Mouse (Mus musculus): ENCODE measurements around the gene Alox12e.
"Not testable (repeated sequence)": the region's sequence is repeated elsewhere in the genome, so short reads cannot be mapped to it uniquely, and the experiment has no call there.

Alox12e gene

DNA sequence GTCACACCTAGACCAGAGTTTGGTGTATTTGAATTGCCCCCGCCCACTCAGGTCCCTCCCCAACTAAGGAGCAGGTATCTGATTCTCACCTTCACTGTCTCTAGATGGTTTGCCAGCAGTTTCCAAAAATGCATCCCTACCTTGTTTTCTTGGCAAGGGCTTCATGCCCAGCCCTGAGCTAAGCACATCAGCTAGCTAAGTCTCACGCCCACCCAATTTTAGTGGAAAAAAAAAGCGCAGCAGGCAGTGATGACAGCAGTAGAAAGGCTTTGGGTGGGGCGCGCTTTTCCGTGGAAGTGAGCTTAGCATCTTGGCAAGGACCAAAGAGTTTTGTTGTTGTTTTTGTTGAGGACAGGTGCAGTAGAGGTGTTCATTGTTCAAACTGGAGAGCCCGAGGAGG, at the start of gene Alox12e:
TSS of gene Alox12e (minus strand) at position 101 of the 400 bp plus-strand sequence.
- no peak for DNase-seq

DNA sequence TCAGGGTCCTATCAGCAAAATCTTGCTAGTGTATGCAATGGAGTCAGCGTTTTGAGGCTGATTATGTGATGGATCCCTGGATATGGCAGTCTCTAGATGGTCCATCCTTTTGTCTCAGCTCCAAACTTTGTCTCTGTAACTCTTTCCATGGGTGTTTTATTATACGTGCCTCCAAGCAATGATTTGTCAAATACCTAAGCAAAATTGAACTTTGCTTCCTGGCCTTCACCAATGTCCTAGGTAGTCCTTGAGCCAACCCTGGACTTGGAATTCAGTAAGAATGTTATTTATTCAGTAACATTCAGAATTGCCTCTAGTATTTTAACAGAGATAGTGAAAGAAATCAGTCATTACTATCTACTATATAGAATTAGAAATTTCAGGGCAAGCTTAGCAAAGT, 46.2 kb upstream of the Alox12e start:
- not testable (repeated sequence) for DNase-seq

DNA sequence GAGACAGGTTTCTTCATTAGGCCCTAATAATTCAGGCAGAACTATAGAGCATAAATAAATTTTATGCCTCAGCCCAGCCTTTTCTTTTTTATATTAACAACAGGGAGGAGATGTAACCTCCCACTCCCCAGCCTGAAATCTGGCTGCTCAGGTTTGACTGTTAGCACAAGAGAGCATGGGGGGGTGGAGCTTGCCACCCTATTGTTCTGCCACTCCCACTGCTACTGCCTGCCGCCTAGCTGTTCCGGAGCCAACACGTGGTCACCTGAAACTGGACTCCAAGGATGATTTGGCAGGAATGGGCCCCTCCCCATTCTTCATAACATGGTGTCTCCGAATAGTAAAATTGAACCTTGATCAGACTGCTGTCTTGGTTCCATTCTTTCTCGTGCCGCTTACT, 45.3 kb upstream of the Alox12e start:
- not testable (repeated sequence) for DNase-seq

DNA sequence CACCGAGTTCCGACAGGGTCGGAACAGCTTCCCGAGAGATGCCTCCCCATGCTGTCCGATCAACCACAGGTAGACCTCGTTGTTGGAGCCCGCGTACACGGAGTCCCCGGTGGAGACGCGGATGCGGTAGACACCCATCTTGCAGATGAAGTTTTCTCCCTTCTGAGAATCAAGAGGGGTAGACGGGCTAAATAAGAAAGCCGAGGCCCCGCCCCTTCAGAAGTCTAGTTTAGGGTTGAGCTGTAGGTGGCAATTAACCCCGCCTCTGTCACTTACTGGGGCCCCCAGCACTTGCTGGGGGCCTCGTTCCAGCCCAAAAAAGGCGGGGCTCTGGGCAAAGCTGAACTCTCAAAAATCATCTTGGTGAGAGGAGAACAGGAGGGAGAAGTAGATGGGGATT, 29.4 kb upstream of the Alox12e start, which contains the start of gene Alox15:
TSS of gene Alox15 (minus strand) at position 164 of the 400 bp plus-strand sequence.
- DNase-seq = no peak

DNA sequence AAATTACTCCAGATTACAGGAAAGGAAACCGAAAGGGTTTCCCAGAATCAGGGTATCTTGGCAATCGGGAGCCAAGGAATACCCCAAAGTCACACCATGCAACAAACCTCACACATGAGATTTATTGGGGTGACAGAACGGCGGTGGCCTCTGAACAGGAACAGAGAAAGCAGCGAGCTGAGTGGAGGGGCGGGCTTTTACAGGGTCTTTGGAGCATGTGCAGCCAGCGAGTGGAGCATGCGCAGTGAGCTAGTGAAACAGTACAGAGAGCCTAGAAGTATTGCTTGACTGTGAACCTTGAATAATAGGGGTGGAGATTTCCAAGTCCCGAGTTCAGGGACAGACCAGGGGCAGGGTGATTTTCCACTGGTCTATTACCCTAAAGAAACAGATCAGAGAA, 26.2 kb upstream of the Alox12e start:
- DNase-seq = no peak

DNA sequence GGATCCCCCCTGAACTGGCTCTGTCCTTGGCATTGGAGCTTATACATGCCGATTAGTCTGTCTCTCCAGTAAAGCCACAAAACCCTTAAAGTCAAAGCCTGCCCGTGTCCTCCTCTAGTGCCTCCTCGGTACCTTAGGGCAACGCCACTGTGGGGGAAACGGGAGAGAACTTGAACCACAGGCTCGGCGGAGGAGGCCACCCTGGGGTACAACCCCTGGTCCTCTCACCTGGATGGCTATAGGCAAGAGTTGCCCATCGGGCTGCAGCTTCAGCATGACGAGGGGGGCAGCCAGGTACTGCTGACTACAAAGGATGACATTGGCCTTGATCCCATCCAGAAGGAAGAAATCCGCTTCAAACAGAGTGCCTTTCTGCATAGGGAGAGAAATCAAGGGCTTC, 25.4 kb upstream of the Alox12e start:
- DNase-seq = no peak

DNA sequence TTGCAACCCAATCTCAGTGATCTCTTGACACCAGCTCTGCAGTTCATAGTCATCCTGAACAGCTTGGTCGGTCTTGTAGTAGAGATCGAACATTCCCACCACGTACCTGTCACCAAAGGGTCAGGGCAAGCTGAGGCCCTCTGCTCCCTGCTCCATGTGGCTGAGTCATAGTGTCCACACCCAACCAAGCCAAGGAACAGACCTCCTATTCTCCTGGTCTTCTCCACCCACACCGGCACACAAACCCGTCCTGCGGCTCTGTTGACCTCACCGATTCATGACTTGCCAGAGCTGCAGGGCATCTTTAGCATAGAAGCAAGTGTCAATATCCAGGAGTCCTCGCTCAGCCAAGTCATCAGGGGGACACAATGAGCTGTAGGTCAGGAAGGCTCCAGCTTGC, 23.1 kb upstream of the Alox12e start:
- no peak for DNase-seq

DNA sequence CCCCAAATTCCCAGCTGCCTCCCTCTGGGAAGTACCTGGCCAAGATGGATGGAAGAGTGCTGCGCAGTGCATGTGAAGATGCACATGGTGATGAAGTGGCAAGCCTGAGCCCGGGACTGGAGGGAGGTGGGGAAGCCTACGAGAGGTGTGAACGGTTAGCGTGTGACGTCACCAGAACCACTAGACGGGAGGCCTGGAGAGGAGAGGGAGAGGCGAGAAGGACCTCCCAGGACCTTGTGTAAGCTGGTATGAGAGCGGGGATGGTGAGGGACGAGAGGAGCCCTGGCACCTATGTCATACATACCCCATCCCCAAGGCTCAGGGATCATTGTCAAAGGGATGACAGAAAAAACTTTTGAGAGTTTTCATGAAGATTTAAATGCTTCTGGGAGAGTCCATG, 22.6 kb upstream of the Alox12e start:
- DNase-seq = no peak

DNA sequence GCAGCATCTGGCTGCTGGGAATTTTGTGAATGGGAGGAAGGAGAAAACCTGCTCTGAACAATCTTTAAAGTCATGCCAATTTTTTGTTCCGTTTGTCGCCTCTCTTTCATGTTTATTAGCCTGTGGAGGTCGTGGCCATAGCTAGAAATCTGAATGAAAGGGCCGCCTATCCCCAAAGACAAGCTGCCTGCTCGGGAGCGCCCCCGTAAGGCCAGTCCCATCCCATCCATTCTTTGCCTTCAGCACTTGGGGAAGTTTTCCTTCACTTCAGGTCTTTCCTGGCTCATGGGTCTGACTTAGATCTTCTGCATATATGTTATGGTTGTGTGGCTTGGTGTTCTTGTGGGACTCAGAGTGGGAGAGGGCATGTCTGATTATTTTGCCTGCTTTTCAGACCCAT, 17.1 kb upstream of the Alox12e start:
- no peak for DNase-seq

DNA sequence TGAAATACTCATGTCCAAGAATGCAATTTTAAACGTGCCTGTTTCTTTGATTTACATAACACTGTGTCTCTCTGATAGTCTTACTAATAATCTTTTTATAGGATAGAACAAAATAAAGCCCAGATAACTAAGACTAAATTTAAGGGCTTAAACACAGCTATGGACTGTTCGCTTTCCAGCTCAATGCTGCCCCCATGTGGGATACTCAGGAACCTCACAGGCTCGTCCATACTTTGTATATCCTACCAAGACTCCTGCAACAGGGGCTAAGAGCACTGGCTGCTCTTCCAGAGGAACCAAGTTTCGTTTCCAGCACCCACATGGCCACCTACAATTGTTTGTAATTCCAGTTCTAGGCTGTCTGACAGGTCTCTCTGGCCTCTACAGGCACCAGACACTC, 12.0 kb upstream of the Alox12e start:
- peak; percentile 5 for DNase-seq

DNA sequence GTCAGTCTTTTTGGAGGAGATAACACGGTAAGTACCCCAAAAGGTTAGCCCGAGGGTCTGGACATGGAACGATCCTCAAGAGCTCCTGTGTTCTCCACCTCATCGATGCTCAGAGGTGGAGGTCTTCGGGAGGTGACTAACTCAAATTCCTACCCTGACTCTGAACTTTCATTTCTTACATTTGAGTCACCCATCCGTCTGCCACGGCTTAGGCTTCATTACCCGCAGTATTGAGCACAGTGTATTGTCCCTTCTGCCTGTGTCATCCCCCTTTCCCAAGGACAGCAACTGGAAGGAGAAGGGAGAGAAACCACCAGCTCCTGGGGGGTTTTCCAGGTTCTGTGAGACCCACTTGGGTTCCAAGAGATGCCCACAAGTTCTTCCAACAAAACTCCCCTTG, 2.3 kb upstream of the Alox12e start:
- DNase-seq = no peak

DNA sequence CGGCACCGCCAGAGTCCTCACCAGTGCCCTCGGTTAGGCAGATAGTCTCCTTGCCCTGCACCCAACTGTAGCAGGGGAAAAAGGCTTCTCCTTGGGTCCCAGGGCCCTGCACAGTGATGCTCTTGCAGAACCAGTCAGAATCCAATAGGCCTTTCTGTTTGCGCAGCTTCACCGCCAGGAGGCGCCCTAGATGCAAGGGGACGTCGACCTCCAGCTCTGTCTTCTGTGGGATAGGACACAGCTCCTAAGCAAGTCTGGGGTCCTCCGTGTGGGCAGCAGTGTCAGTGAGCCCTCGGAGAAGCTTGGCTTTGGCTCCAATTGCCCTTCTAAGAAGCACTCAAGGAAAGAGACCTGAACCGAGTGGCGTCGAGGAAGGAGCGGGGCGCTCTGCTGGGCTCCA, 764 bp downstream of the Alox12e start:
- DNase-seq = no peak

DNA sequence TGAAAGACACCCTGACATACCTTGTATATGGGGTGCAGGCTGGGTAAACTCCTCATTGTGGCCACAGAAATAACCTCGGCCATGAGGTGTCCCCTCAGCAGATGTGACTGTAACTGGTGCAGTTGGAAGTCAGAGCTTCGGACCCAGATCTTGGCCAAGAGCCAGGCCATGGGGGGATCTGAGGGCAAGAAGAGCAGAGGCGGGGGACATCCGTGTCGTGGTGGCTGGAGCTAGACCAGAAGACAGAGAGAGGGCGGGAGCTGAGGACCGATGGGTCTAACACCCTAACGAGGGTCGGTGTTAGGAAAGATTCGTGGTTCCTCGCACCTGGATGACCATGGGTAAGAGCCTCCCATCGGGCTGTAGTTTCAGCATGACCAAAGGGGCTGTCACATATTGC, 2.8 kb downstream of the Alox12e start:
- DNase-seq = no peak

DNA sequence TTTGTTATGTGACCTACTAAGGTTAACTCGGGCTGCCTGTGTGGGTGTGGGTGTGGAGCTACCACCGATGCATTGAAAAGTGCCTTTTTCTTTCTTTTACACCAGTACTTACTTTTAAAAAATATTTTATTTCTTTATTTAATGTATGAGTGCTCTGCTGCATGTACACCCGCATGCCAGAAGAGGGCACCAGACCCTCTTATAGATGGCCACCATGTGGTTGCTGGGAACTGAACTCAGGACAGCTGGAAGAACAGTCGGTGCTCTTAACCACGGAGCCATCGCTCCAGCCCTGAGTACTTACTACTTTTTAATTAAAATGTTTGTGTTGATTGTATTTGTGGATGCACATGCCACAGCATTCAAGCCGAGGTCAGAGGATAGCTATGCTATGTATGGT, 8.6 kb downstream of the Alox12e start:
- DNase-seq = no peak

DNA sequence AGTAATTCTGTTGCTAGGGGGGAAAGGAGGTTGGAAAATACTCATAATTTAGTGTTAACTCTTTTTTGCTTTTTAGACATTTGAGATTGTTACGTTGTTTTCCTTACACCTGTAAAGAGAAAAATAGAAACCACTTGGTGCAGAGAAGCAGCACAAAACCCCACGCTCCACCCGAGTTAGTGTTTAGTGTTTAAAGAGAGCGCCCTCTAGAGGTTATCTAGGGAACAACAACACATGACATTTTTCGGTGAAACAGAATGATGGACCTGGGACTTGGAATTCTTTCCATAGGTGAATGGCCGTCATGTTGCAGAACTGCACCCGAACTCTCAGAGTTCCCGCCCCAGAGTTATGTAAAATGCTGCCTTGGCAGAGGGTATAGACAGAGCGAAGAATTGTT, 13.1 kb downstream of the Alox12e start:
- DNase-seq = peak; percentile 48

DNA sequence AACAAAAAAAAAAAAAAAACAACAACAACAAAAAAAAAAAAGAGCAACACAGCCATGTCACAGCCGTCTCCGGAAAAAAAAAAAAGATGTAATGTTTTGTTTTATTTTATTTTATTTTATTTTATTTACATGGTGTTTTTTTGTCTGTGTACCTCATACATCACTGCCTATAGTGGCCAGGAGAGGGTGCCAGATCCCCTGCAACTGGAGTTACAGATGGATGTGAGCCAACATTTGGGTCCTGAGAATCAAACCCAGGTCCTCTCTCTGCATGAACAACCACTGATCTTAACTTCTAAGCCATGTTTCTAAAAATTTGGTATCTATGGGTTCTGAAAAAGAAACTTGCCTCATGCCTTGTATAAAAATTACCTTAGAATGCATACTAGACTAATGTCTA, 14.1 kb downstream of the Alox12e start:
- no peak for DNase-seq

DNA sequence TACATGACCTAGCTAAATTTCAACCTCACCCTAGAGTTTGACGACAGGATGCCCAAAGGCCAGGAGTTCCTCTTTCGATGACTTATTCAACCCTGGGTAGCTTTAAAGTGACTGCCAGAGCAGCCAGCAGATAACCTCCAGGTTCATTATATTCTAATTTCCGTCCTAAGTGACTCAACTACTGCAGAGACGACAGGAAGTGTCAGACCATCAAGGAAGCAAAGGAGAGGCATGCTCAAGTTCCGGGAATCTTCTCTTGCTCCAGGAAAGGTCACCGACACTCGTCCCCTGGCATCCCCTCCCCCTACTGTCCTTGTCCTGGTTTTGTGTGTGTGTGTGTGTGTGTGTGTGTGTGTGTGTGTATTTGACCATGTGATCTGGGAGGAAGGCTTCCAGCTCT, 16.3 kb downstream of the Alox12e start:
- DNase-seq = no peak

DNA sequence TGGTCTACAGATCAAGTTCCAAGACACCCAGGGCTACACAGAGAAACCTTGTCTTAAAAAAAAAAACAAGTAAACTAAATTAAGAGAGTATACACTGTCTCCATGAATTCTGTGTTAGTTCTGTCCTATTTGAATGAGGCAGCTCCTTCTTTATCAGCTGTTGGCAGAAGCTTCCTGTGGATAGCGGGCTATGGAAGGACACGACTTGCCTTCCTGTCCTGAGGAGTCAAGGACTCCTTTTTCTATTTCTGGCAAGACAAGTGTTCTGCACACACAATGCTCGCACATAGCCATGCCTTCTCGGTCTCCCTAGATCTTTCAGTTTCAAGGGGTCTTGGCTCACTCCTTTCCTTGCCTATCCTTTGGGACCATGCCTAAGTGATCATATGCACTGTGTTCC, 20.1 kb downstream of the Alox12e start:
- no peak for DNase-seq

DNA sequence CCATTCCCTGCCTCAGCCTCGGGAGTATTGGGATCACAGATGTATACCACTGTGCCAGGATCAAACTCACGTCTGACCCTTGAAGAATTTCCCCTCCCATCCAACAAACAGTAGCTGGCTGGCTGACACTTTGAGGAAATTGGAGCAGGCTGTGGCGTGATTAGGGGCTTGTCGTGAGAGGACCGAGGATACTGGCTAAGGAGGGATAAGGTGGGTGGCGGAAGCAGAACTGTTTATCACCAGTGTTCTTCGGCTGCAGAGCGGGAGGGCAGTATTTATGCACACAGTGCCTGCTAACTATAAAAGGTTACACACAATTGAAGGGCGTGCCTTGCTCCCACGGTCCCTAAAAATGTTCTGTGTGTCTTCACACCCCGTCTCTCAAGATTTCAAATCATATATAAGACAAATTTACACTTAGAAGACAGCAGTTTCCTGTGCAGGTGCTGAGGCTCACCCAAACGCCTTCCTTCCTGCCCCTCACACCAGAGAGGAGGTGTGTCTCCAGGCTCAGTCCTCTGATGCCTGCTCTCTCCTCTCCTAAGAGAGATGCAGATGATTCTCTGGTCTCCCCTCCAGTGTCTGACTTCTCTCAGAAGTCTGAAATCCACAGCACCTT, 24.5 kb downstream of the Alox12e start:
- no peak for DNase-seq

DNA sequence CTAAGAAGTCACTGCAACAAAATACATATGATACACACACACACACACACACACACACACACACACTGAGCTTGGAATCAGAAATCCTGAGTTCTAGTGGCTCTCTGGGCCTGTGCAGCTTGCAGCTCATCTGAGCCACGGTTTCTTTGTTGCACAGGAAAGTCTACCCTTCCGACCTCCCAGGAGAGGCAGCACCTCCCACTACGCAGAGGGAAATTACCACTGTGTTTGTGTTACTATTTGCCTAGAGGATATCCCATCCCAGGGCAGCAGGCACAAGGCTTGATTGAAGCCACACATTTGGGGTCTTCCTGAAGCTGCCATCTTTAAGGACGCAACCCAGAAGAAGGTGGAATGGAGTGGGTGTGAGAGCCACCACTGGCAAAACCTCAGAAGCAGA, 25.0 kb downstream of the Alox12e start:
- no peak for DNase-seq

DNA sequence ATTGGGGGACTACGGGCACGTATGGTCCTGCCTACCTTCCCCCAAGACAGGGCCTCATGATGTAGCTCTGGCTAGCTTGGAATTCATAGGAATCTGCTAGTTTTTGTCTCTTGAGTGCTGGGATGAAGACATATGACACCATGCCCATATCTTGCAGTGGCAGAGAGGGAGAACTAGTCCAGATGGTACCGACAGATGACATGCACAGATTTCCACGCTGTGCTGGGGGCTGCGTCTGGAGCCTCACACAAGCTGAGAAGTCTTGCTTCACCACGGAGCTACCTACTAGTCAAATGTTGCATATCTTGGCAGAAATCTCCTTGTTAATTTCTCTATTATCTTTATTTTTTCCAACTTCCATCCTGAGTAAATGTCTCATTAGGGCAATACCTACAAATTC, 28.5 kb downstream of the Alox12e start:
- DNase-seq = peak; percentile 15

DNA sequence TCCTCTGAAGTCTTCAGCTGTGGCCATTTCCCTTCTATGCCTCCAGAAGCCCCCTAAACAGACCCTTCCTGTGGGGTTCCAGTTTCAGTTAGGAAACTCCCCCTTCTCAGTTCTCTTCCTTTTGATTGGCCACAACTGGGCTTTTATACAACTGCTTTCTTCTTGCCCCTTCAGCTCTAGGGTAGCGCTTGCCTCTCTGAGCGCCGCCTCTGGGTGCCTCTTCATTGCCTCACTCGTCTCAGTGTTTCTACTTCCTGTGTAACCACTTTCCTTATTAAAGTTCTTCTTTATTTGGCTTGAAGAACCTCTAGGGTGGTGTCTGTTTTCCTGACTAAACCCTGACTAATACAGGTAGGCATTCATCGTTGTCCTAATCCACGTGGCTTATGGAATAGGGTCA, 31.2 kb downstream of the Alox12e start:
- DNase-seq = no peak

DNA sequence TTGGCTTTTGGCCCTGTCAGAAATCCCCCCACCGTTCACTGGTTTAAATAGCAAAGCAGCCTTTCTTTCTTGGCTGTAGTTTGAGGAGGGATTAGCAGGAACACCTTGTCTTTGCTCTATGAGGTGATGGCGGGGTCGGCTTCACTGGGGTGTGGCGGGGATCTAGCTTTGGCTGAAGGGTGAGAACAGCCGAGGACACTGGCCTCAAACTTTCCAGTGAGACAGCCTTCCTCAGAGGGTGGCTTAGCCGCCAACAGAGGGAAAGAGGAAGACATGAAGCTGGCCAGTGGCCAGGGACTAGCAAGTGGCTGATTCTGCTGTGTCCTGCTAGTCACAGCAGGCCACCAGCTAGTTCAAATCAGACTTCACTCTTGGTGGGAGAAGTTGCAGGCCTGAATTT, 33.2 kb downstream of the Alox12e start:
- no peak for DNase-seq

DNA sequence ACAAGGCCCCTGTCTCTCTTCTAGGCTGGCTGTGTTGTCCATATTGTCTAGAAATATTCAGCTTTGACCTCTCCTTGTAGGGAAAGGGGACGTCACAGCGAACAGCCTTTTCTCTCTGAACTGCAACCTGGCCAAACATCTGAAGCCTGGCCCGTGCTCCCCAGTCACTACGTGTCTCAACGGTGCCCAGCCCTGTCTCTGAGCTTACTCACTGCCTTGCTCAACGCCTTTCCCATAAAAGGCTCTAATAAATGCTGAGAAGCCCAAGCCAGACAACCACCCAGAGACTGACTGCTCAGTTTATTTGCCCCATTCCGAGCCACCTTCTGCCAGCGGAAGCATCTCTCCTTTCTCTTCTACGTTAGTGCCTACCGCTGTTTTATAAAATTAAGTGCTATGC, 34.3 kb downstream of the Alox12e start:
- no peak for DNase-seq

DNA sequence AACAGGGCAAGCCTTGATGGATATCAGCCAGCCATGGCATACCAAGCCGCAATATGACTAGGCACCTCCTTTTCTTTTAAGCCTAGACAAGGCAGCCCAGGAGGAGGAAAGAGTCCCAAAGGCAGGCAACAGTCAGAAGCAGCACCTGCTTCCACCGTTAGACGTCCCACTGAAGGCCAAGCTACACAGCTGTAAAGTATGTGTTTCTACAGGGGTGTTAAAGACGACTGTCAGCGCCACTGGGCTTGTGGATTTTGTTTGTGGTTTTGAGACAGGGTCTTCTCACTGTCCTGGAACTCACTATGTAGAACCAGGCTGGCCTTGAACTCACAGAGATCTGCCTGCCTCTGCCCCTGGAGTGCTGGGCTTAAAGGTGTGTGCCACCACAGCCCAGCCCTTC, 36.7 kb downstream of the Alox12e start:
- DNase-seq = no peak

DNA sequence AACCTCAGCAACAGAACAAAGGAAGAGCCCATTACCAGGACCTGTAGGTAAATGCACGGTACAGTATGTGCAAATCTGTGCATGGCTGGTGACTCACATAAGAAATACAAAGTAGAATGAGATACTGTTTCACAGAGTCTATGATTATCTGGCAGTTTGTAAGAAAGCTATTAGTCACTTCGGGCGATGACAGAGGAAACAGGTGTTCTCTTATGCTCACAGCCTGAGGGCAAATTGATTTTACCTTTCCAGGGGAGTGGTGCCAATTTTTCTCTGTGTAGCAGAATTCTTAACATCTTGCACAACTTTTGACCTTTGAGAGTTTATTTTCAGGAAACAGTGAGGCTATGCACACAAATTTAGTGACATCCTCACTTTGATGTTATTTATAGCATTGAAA, 37.7 kb downstream of the Alox12e start:
- no peak for DNase-seq

All from cerebellum, adult 9-11 months (tissue).